Mouse (Mus musculus) adrenal gland, postnatal 36 days (tissue): ENCODE measurements around the gene Rab3c. TPM values are rescaled to one million over a fixed set of nuclear protein-coding genes. Genes with fewer than 3 reads are reported as not detected.

Experiments used
- DNase-seq, 2 experiments: peaks; one replicate each; pipeline ENCODE4 v3.0.0; 2021; ENCODE audit warnings: mixed read lengths in 1 of 2
- total RNA-seq, 2 experiments: library from RNA; stranded (reverse); gene quantifications; 2 replicates each; pipeline ENCODE4 v1.2.3; 2021

Rab3c gene
- total RNA-seq, 2 experiments from 2014 or later = 20.3 to 30.4 TPM

- DNase-seq = no peak
These were observed 261.0 kb downstream of the Rab3c start for GRCm38 (mm10) chr13:110019774-110020173.

- DNase-seq = peak; percentile 42 to 60
These were observed 261.7 kb downstream of the Rab3c start for GRCm38 (mm10) chr13:110018941-110019743.

- peak; percentile 83 to 86 for DNase-seq
These were observed 262.3 kb downstream of the Rab3c start for GRCm38 (mm10) chr13:110018431-110018901.

GRCm38 (mm10) chr13:110012029-110012428 lies 268.8 kb downstream of the Rab3c start:
- no peak for DNase-seq

- no peak for DNase-seq
These were observed 269.9 kb downstream of the Rab3c start for GRCm38 (mm10) chr13:110010876-110011275.

- DNase-seq = no peak
These were observed 272.3 kb downstream of the Rab3c start for GRCm38 (mm10) chr13:110008539-110008938.

- DNase-seq = no peak
These were observed 274.6 kb downstream of the Rab3c start for GRCm38 (mm10) chr13:110006106-110006781.

Other genes starting within 250 kb of the Rab3c start
- gene Gapt, start 76.2 kb upstream of the Rab3c start, total RNA-seq = under 1 TPM in 1 of 2 experiments, not detected in 1; 0.13 TPM
- 10 to 100 TPM; 16.1 to 23.0 TPM for gene Plk2, start 114.0 kb upstream of the Rab3c start, total RNA-seq